Mouse (Mus musculus) small intestine, adult 2 months (tissue): ENCODE data around the gene Tekt5.

ENCODE experiments used
- CTCF ChIP-seq: fragments of 200-500 bp; IDR thresholded peaks from 2 replicates; pipeline ENCODE4 v1.5.1; 2012; ENCODE audit warnings: low read depth, mild to moderate bottlenecking, control low read depth, inconsistent platforms, low read length, moderate library complexity, mixed read lengths; ENCODE audit not compliant: insufficient replicate concordance, insufficient read length; ENCODE audit errors: extremely low read depth
- POLR2A ChIP-seq: fragments of 200-500 bp; IDR thresholded peaks from 2 replicates; pipeline ENCODE4 v1.6.1; 2012; ENCODE audit warnings: low read depth, mild to moderate bottlenecking, control low read depth, inconsistent platforms, low read length, moderate library complexity

- TF ChIP-seq CTCF (no peak), POLR2A (no peak)
These were observed 78.6 kb downstream of the Tekt5 start for GRCm38 (mm10) chr16:10316493-10317196.
